Mouse (Mus musculus) kidney, adult 2 months (tissue): Measurements from ENCODE around the gene Pigt.

Source experiments
- CTCF ChIP-seq: fragments of 200-500 bp; conservative IDR thresholded peaks from 2 replicates; pipeline ENCODE4 v1.5.1; 2011; ENCODE audit warnings: low read depth, mild to moderate bottlenecking, control low read depth, low read length, moderate library complexity, mixed read lengths; ENCODE audit not compliant: insufficient read depth, insufficient read length
- POLR2A ChIP-seq: fragments of 200-500 bp; IDR thresholded peaks from one replicate; pipeline ENCODE4 v1.6.1; 2011; ENCODE audit warnings: low read depth, low read length, control low read depth

- TF ChIP-seq CTCF (no peak), POLR2A (no peak)
These were observed 15.0 kb downstream of the Pigt start for GRCm38 (mm10) chr2:164512121-164512909.
